Mouse (Mus musculus) hindbrain, embryonic 14.5 days (tissue): ENCODE data around the gene Fosl1. TPM values are rescaled to one million over a fixed set of nuclear protein-coding genes. Genes with fewer than 3 reads are reported as not detected.
"Not testable (repeated sequence)": the region's sequence is repeated elsewhere in the genome, so short reads cannot be mapped to it uniquely, and the experiment has no call there.

Source experiments
- ATAC-seq: fragments of 200-750 bp; cut with Nextera tagmentation; 2 replicates; pipeline ENCODE4 v1.8.0; 2017; ENCODE audit warnings: moderate number of reproducible peaks, mild to moderate bottlenecking, moderate TSS enrichment, moderate library complexity; ENCODE audit not compliant: low FRiP score
- DNase-seq: peaks from one replicate; pipeline ENCODE4 v3.0.0-alpha.2; 2015; ENCODE audit warnings: low spot score
- H3K27ac ChIP-seq: fragments of 300-500 bp; sonication (generic); 2 replicates; pipeline ENCODE4 v1.5.1; 2014; ENCODE audit warnings: mild to moderate bottlenecking, moderate library complexity
- H3K27me3 ChIP-seq: fragments of 300-500 bp; sonication (generic); 2 replicates; pipeline ENCODE4 v1.6.1; 2014; ENCODE audit warnings: mild to moderate bottlenecking, low read length, mixed read lengths; ENCODE audit not compliant: control insufficient read depth, insufficient read depth
- H3K36me3 ChIP-seq: fragments of 300-500 bp; sonication (generic); replicated peaks from 2 replicates; pipeline ENCODE4 v1.6.1; 2014; ENCODE audit not compliant: control insufficient read depth, insufficient read depth
- H3K4me1 ChIP-seq: fragments of 300-500 bp; sonication (generic); replicated peaks from 2 replicates; pipeline ENCODE4 v1.6.1; 2014; ENCODE audit warnings: antibody characterized with exemption, low read length, mixed read lengths; ENCODE audit not compliant: control insufficient read depth, insufficient read depth
- H3K4me2 ChIP-seq: fragments of 300-500 bp; sonication (generic); replicated peaks from 2 replicates; pipeline ENCODE4 v1.6.1; 2014; ENCODE audit warnings: mild to moderate bottlenecking, moderate library complexity
- H3K4me3 ChIP-seq: fragments of 300-500 bp; sonication (generic); replicated peaks from 2 replicates; pipeline ENCODE4 v1.5.1; 2014; ENCODE audit warnings: mild to moderate bottlenecking, low read length
- H3K9ac ChIP-seq: fragments of 300-500 bp; sonication (generic); 2 replicates; pipeline ENCODE4 v1.6.1; 2014
- H3K9me3 ChIP-seq: fragments of 300-500 bp; sonication (generic); 2 replicates; pipeline ENCODE4 v1.6.1; 2016; ENCODE audit warnings: low read length; ENCODE audit not compliant: control insufficient read depth
- WGBS: fragments of 180-500 bp; shearing (Covaris S2); extraction: QIAGEN DNeasy Blood & Tissue Kit; methylation state at CpG from one replicate; pipeline ENCODE4 v1.1.7; 2014; 5-methylcytosine and 5-hydroxymethylcytosine counted together
- polyA plus RNA-seq: library from polyadenylated mRNA; unstranded; fragments of >200 nt; fragmentation: Nextera tagmentation; extraction: Ambion mirVana; gene quantifications from 2 replicates; pipeline ENCODE4 v1.2.1, GENCODE M21; 2014

Gene Fosl1
- not detected in 2 replicates for polyA plus RNA-seq

GRCm38 (mm10) chr19:5447515-5448353 lies at the start of gene Fosl1:
Gene Fosl1 (plus strand): TSS chr19:5447547.
- Histone ChIP-seq H3K4me2 (peak within 1 kb of the TSS; percentile 86), H3K4me3 (peak within 1 kb of the TSS; percentile 48), H3K4me1 (peaks cover 10% of the 10 kb centered on the region; the same call in 1 of the 2 replicates), H3K27ac (no peak within 1 kb of the TSS), H3K9me3 (no peaks in the 10 kb centered on the region), H3K9ac (peak within 1 kb of the TSS; percentile 44), H3K27me3 (peaks cover 61% of the 10 kb centered on the region), H3K36me3 (no peaks in the 10 kb centered on the region; the same call in 1 of the 2 replicates)
- peak; percentile 63 for DNase-seq
- peak; percentile 72 for ATAC-seq
- WGBS, result under 1% methylated on average over 70 of the region's 70 CpGs

GRCm38 (mm10) chr19:5401073-5401472 lies 46.3 kb upstream of the Fosl1 start:
- DNase-seq, H3K27ac ChIP-seq, H3K27me3 ChIP-seq, H3K36me3 ChIP-seq, ATAC-seq, H3K4me3 ChIP-seq, H3K4me2 ChIP-seq, H3K9me3 ChIP-seq, H3K4me1 ChIP-seq, H3K9ac ChIP-seq: not testable (repeated sequence)
- WGBS, result 65% methylated on average over 4 of the region's 4 CpGs

- Histone ChIP-seq H3K36me3 (no peaks in the 10 kb centered on the region), H3K9ac (no peak within 1 kb of the TSS), H3K27ac (no peak within 1 kb of the TSS), H3K9me3 (no peaks in the 10 kb centered on the region), H3K4me3 (no peak within 1 kb of the TSS), H3K4me1 (peaks cover 6% of the 10 kb centered on the region), H3K4me2 (no peak within 1 kb of the TSS), H3K27me3 (no peaks in the 10 kb centered on the region)
- DNase-seq (no peak), ATAC-seq (no peak)
- WGBS, result 68% methylated on average over 8 of the region's 8 CpGs
These were observed 45.1 kb upstream of the Fosl1 start, which contains the start of gene Tsga10ip for GRCm38 (mm10) chr19:5402293-5402692. Gene Tsga10ip (minus strand): TSS chr19:5402526.

GRCm38 (mm10) chr19:5405924-5406323 lies 41.4 kb upstream of the Fosl1 start:
- ATAC-seq (no peak), DNase-seq (no peak)
- no peaks in the 10 kb centered on the region for H3K27me3 ChIP-seq
- WGBS, result 37% methylated on average over 7 of the region's 7 CpGs
- peak overlapping the region; percentile 30 for H3K4me3 ChIP-seq
- H3K9me3 ChIP-seq, result no peaks in the 10 kb centered on the region
- peak overlapping the region; percentile 59 for H3K27ac ChIP-seq
- H3K36me3 ChIP-seq, result no peaks in the 10 kb centered on the region
- H3K4me2 ChIP-seq, result peak overlapping the region; percentile 61
- peaks cover 12% of the 10 kb centered on the region for H3K4me1 ChIP-seq
- H3K9ac ChIP-seq, result peak overlapping the region; percentile 54

GRCm38 (mm10) chr19:5406531-5407126 lies 40.7 kb upstream of the Fosl1 start:
- ATAC-seq, result peak; percentile 87
- WGBS, result 22% methylated on average over 21 of the region's 25 CpGs
- not testable (repeated sequence) for H3K36me3 ChIP-seq

GRCm38 (mm10) chr19:5407133-5407532 lies 40.2 kb upstream of the Fosl1 start:
- no peaks in the 10 kb centered on the region for H3K36me3 ChIP-seq
- ATAC-seq (peak; percentile 25; the same call in 1 of the 2 replicates), DNase-seq (peak; percentile 75)
- peak overlapping the region; percentile 77 for H3K4me2 ChIP-seq
- WGBS, result 17% methylated on average over 7 of the region's 7 CpGs
- no peaks in the 10 kb centered on the region for H3K27me3 ChIP-seq
- peak overlapping the region; percentile 88 for H3K27ac ChIP-seq
- no peaks in the 10 kb centered on the region for H3K9me3 ChIP-seq
- peaks cover 12% of the 10 kb centered on the region for H3K4me1 ChIP-seq
- peak overlapping the region; percentile 76 for H3K9ac ChIP-seq
- peak overlapping the region; percentile 48 for H3K4me3 ChIP-seq

More at GRCm38 (mm10) chr19:5406531-5407126, 40.7 kb upstream of the Fosl1 start:
- peaks cover 12% of the 10 kb centered on the region for H3K4me1 ChIP-seq
- not testable (repeated sequence) for H3K27me3 ChIP-seq, DNase-seq, H3K9me3 ChIP-seq
- peak overlapping the region; percentile 77 for H3K4me2 ChIP-seq
- peak overlapping the region; percentile 76 for H3K9ac ChIP-seq
- H3K27ac ChIP-seq, result peak overlapping the region; percentile 88
- H3K4me3 ChIP-seq, result peak overlapping the region; percentile 48

- Histone ChIP-seq H3K36me3 (no peaks in the 10 kb centered on the region), H3K4me1 (peaks cover 12% of the 10 kb centered on the region), H3K9me3 (no peaks in the 10 kb centered on the region), H3K4me3 (no peak overlapping the region), H3K9ac (no peak overlapping the region), H3K4me2 (peak overlapping the region; percentile 77), H3K27me3 (no peaks in the 10 kb centered on the region), H3K27ac (no peak overlapping the region)
- WGBS, result 87% methylated on average over 13 of the region's 13 CpGs
- no peak for DNase-seq
- ATAC-seq, result no peak
These were observed 39.0 kb upstream of the Fosl1 start for GRCm38 (mm10) chr19:5408057-5409001.

- DNase-seq (no peak), ATAC-seq (no peak)
- no peak overlapping the region for H3K27ac ChIP-seq
- H3K9ac ChIP-seq, result no peak overlapping the region
- no peaks in the 10 kb centered on the region for H3K9me3 ChIP-seq
- H3K4me3 ChIP-seq, result no peak overlapping the region
- 81% methylated on average over 5 of the region's 5 CpGs for WGBS
- no peak overlapping the region for H3K4me2 ChIP-seq
- no peaks in the 10 kb centered on the region for H3K36me3 ChIP-seq
- peaks cover 12% of the 10 kb centered on the region for H3K4me1 ChIP-seq
- H3K27me3 ChIP-seq, result no peaks in the 10 kb centered on the region
These were observed 38.3 kb upstream of the Fosl1 start for GRCm38 (mm10) chr19:5409068-5409467.
